Mouse (Mus musculus) small intestine, adult 2 months (tissue): ENCODE results near the gene Vps18.

Experiments
- CTCF ChIP-seq: fragments of 200-500 bp; IDR thresholded peaks from 2 replicates; pipeline ENCODE4 v1.5.1; 2012; ENCODE audit warnings: low read depth, mild to moderate bottlenecking, control low read depth, inconsistent platforms, low read length, moderate library complexity, mixed read lengths; ENCODE audit not compliant: insufficient replicate concordance, insufficient read length; ENCODE audit errors: extremely low read depth
- POLR2A ChIP-seq: fragments of 200-500 bp; IDR thresholded peaks from 2 replicates; pipeline ENCODE4 v1.6.1; 2012; ENCODE audit warnings: low read depth, mild to moderate bottlenecking, control low read depth, inconsistent platforms, low read length, moderate library complexity

DNA sequence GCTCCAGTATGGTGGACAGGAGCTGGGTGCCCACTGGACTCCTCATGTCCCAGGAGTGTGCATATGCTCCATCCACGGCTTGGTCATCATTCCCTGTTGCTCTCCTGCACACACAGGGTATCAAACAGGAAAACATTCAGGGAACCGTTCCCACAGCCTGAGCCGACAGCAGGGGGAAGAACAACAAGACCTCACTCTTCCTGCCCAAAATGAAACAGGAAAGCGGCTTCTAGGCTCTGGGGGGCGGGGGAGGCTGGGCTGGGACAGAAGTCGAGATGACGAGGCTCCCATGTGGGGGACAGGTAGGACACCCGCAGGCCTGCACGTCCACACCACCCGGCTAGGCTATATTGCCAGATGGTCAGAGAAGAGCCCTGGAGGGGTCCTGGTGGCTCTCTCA is 47.9 kb downstream of the Vps18 start:
- TF ChIP-seq CTCF (no peak), POLR2A (no peak)
